Mouse (Mus musculus) heart, postnatal 0 days (tissue): Measurements from ENCODE around the gene Nid2. TPM values are rescaled to one million over a fixed set of nuclear protein-coding genes. Genes with fewer than 3 reads are reported as not detected.
A peak's percentile ranks its signal among the peaks of the same experiment; 100 is the strongest.

Source experiments
- ATAC-seq: fragments of 200-750 bp; cut with Nextera tagmentation; 2 replicates; pipeline ENCODE4 v1.8.0; 2017; ENCODE audit warnings: low read depth, moderate number of reproducible peaks, moderate library complexity; ENCODE audit not compliant: insufficient read depth
- DNase-seq: peaks from one replicate; pipeline ENCODE4 v3.0.0-alpha.2; 2016; ENCODE audit warnings: low spot score
- H3K27ac ChIP-seq: fragments of 300-500 bp; sonication (generic); 2 replicates; pipeline ENCODE4 v1.5.1; 2014; ENCODE audit warnings: low read depth, mild to moderate bottlenecking
- H3K27me3 ChIP-seq: fragments of 300-500 bp; sonication (generic); 2 replicates; pipeline ENCODE4 v1.6.1; 2014; ENCODE audit warnings: low read length, mixed read lengths; ENCODE audit not compliant: control insufficient read depth, insufficient read depth
- H3K36me3 ChIP-seq: fragments of 300-500 bp; sonication (generic); replicated peaks from 2 replicates; pipeline ENCODE4 v1.6.1; 2014; ENCODE audit warnings: low read length, mixed read lengths; ENCODE audit not compliant: control insufficient read depth, insufficient read depth
- H3K4me1 ChIP-seq: fragments of 300-500 bp; sonication (generic); 2 replicates; pipeline ENCODE4 v1.6.1; 2014; ENCODE audit warnings: antibody characterized with exemption; ENCODE audit not compliant: control insufficient read depth, insufficient read depth
- H3K4me2 ChIP-seq: fragments of 300-500 bp; sonication (generic); 2 replicates; pipeline ENCODE4 v1.6.1; 2014; ENCODE audit warnings: low read depth, mild to moderate bottlenecking, low read length, moderate library complexity
- H3K4me3 ChIP-seq: fragments of 300-500 bp; sonication (generic); 2 replicates; pipeline ENCODE4 v1.5.1; 2014; ENCODE audit warnings: low read depth, low read length
- H3K9ac ChIP-seq: fragments of 300-500 bp; sonication (generic); replicated peaks from 2 replicates; pipeline ENCODE4 v1.6.1; 2014; ENCODE audit warnings: low read depth, low read length, mixed read lengths
- H3K9me3 ChIP-seq: fragments of 300-500 bp; sonication (generic); replicated peaks from 2 replicates; pipeline ENCODE4 v1.6.1; 2016; ENCODE audit warnings: low read length; ENCODE audit not compliant: control insufficient read depth
- CTCF ChIP-seq: IDR thresholded peaks from 2 replicates; pipeline ENCODE4 v1.5.1; 2016; ENCODE audit warnings: antibody characterized with exemption, control low read depth, low read depth
- EP300 ChIP-seq: IDR thresholded peaks from 2 replicates; pipeline ENCODE4 v1.6.1; 2016; ENCODE audit warnings: antibody characterized with exemption, low read depth
- WGBS: fragments of 180-500 bp; shearing (Covaris S2); extraction: QIAGEN DNeasy Blood & Tissue Kit; methylation state at CpG from one replicate; pipeline ENCODE4 v1.1.7; 2014; 5-methylcytosine and 5-hydroxymethylcytosine counted together
- polyA plus RNA-seq: library from polyadenylated mRNA; unstranded; fragments of >200 nt; fragmentation: Nextera tagmentation; extraction: Ambion mirVana; gene quantifications from 2 replicates; pipeline ENCODE4 v1.2.1, GENCODE M21; 2015
- total RNA-seq: library from RNA; depleted of rRNA; stranded (reverse); fragments of >200 nt; gene quantifications from 2 replicates; pipeline ENCODE4 v1.2.3, GENCODE M21; 2014; ENCODE audit warnings: low replicate concordance

Nid2 gene
- total and polyA plus RNA-seq, 2 experiments from 2014 or later, result 47.7 to 79.7 TPM

GRCm38 (mm10) chr14:19744876-19745275, 6.2 kb upstream of the Nid2 start:
- no peaks in the 10 kb centered on the region for H3K27me3 ChIP-seq
- WGBS, result 75% methylated on average over 5 of the region's 5 CpGs
- no peak overlapping the region for H3K4me3 ChIP-seq
- no peak for ATAC-seq
- no peaks in the 10 kb centered on the region for H3K36me3 ChIP-seq
- H3K4me1 ChIP-seq, result 0 out of 2 replicates have a peak, but pooled peaks cover 4% of the 10 kb centered on the region
- DNase-seq, result no peak
- no peak for TF ChIP-seq EP300
- no peak for TF ChIP-seq CTCF
- no peak overlapping the region for H3K27ac ChIP-seq
- no peak overlapping the region for H3K4me2 ChIP-seq
- no peak overlapping the region for H3K9ac ChIP-seq
- H3K9me3 ChIP-seq, result no peaks in the 10 kb centered on the region

- Histone ChIP-seq H3K36me3 (no peaks in the 10 kb centered on the region), H3K9me3 (no peaks in the 10 kb centered on the region), H3K27me3 (no peaks in the 10 kb centered on the region), H3K9ac (no peak overlapping the region), H3K27ac (no peak overlapping the region; the same call in 1 of the 2 replicates), H3K4me3 (no peak overlapping the region), H3K4me1 (peaks cover 11% of the 10 kb centered on the region), H3K4me2 (no peak overlapping the region)
- ATAC-seq (no peak), DNase-seq (no peak)
- TF ChIP-seq CTCF (no peak), EP300 (no peak)
- 47% methylated on average over 2 of the region's 2 CpGs for WGBS
Measured at GRCm38 (mm10) chr14:19746232-19746631, 4.8 kb upstream of the Nid2 start.

- Histone ChIP-seq H3K27me3 (no peaks in the 10 kb centered on the region), H3K9ac (no peak overlapping the region), H3K27ac (no peak overlapping the region), H3K4me2 (no peak overlapping the region), H3K9me3 (no peaks in the 10 kb centered on the region), H3K4me1 (peaks cover 11% of the 10 kb centered on the region), H3K4me3 (no peak overlapping the region), H3K36me3 (no peaks in the 10 kb centered on the region)
- ATAC-seq (no peak), DNase-seq (no peak)
- TF ChIP-seq EP300 (no peak), CTCF (no peak)
- WGBS, result 72% methylated on average over 2 of the region's 2 CpGs
Measured at GRCm38 (mm10) chr14:19746731-19747130, 4.3 kb upstream of the Nid2 start.

- DNase-seq (no peak), ATAC-seq (no peak)
- 0 out of 2 replicates have a peak overlapping the region, but pooled peaks have one; percentile 83 for H3K4me2 ChIP-seq
- H3K27ac ChIP-seq, result no peak overlapping the region
- no peak for TF ChIP-seq EP300
- TF ChIP-seq CTCF, result no peak
- peaks cover 11% of the 10 kb centered on the region for H3K4me1 ChIP-seq
- no peak overlapping the region for H3K4me3 ChIP-seq
- 78% methylated on average over 2 of the region's 2 CpGs for WGBS
- H3K36me3 ChIP-seq, result peaks cover under 1% of the 10 kb centered on the region; the same call in 1 of the 2 replicates
- H3K27me3 ChIP-seq, result no peaks in the 10 kb centered on the region
- H3K9me3 ChIP-seq, result no peaks in the 10 kb centered on the region
- H3K9ac ChIP-seq, result no peak overlapping the region
Measured at GRCm38 (mm10) chr14:19749743-19750142, 1.3 kb upstream of the Nid2 start.

GRCm38 (mm10) chr14:19750411-19751024, 547 bp upstream of the Nid2 start:
- TF ChIP-seq EP300 (no peak), CTCF (no peak)
- Histone ChIP-seq H3K9ac (peak overlapping the region; percentile 47), H3K9me3 (no peaks in the 10 kb centered on the region), H3K4me2 (peak overlapping the region; percentile 83), H3K27ac (peak overlapping the region; percentile 83), H3K36me3 (peaks cover 8% of the 10 kb centered on the region; the same call in 1 of the 2 replicates), H3K4me1 (peaks cover 11% of the 10 kb centered on the region), H3K4me3 (peak overlapping the region; percentile 68), H3K27me3 (no peaks in the 10 kb centered on the region)
- ATAC-seq (peak; percentile 5; the same call in 1 of the 2 replicates), DNase-seq (no peak)
- WGBS, result 5% methylated on average over 26 of the region's 26 CpGs

GRCm38 (mm10) chr14:19752276-19752675, 1.2 kb downstream of the Nid2 start:
- no peak for TF ChIP-seq EP300
- no peak for TF ChIP-seq CTCF
- Histone ChIP-seq H3K9me3 (no peaks in the 10 kb centered on the region), H3K27me3 (no peaks in the 10 kb centered on the region), H3K4me2 (peak overlapping the region; percentile 83), H3K9ac (peak overlapping the region; percentile 51; the same call in 1 of the 2 replicates), H3K27ac (no peak overlapping the region), H3K4me1 (peaks cover 9% of the 10 kb centered on the region), H3K4me3 (peak overlapping the region; percentile 68), H3K36me3 (peaks cover 16% of the 10 kb centered on the region)
- WGBS, result 7% methylated on average over 21 of the region's 21 CpGs
- no peak for DNase-seq
- no peak for ATAC-seq
